ENCODE assay signal across 13 mouse cellular contexts in genomic region chr14:45661575-45661974, GRCm38 (mm10).
"Had no signal": no experiment of that assay in that cellular context is flagged by ENCODE, and none has a peak within 500 bp of the region (broad histone marks: within the 10 kb centered on the region; RNA-seq: fewer than 3 reads in every experiment).

No protein-coding gene starts in this region.

- H3K9ac ChIP-seq: limb, embryonic 12.5 days; liver, embryonic 15.5 days; lung, embryonic 14.5 days; neural tube, embryonic 15.5 days had no signal

- DNase-seq: kidney, adult 8-10 months; kidney, postnatal 25 days; layer of hippocampus, adult 9-11 months; lung, embryonic 14.5 days; midbrain, embryonic 14.5 days; right cerebral cortex, adult 18-20 months; right cerebral cortex, postnatal 25 days; thymus, postnatal 36 days had no signal

- H3K4me2 ChIP-seq: limb, embryonic 12.5 days; liver, embryonic 11.5 days; liver, embryonic 15.5 days; lung, embryonic 14.5 days; neural tube, embryonic 15.5 days had no signal

- H3K9me3 ChIP-seq: limb, embryonic 12.5 days; liver, embryonic 15.5 days; neural tube, embryonic 15.5 days had no signal

- H3K27ac ChIP-seq: limb, embryonic 12.5 days; liver, embryonic 15.5 days; neural tube, embryonic 15.5 days had no signal

- H3K4me3 ChIP-seq: limb, embryonic 12.5 days; liver, embryonic 15.5 days; myocyte; neural tube, embryonic 15.5 days had no signal

- H3K36me3 ChIP-seq: limb, embryonic 12.5 days; liver, embryonic 15.5 days; neural tube, embryonic 15.5 days had no signal

- H3K27me3 ChIP-seq: limb, embryonic 12.5 days; liver, embryonic 15.5 days; neural tube, embryonic 15.5 days had no signal
